Mouse (Mus musculus) liver, embryonic 11.5 days (tissue): ENCODE measurements around the gene Ttc1. TPM values are rescaled to one million over a fixed set of nuclear protein-coding genes. Genes with fewer than 3 reads are reported as not detected.

Source experiments
- ATAC-seq: fragments of 200-750 bp; cut with Nextera tagmentation; replicated peaks from 2 replicates; pipeline ENCODE4 v1.8.0; 2017; ENCODE audit warnings: moderate number of reproducible peaks, mild to moderate bottlenecking, moderate TSS enrichment, moderate library complexity; ENCODE audit not compliant: low FRiP score
- DNase-seq: peaks from one replicate; pipeline ENCODE4 v3.0.0-alpha.2; 2017; ENCODE audit warnings: low spot score
- H3K27ac ChIP-seq: fragments of 300-500 bp; sonication (generic); 2 replicates; pipeline ENCODE4 v1.5.1; 2014; ENCODE audit warnings: mild to moderate bottlenecking, low read depth, low read length, control low read depth
- H3K27me3 ChIP-seq: fragments of 300-500 bp; sonication (generic); replicated peaks from 2 replicates; pipeline ENCODE4 v1.6.1; 2014; ENCODE audit warnings: low read length, mixed read lengths; ENCODE audit not compliant: control insufficient read depth, insufficient read depth
- H3K36me3 ChIP-seq: fragments of 300-500 bp; sonication (generic); 2 replicates; pipeline ENCODE4 v1.6.1; 2014; ENCODE audit warnings: mild to moderate bottlenecking, low read length, moderate library complexity, mixed read lengths; ENCODE audit not compliant: control insufficient read depth, insufficient read depth
- H3K4me1 ChIP-seq: fragments of 300-500 bp; sonication (generic); replicated peaks from 2 replicates; pipeline ENCODE4 v1.6.1; 2014; ENCODE audit warnings: low read length, mixed read lengths; ENCODE audit not compliant: control insufficient read depth, insufficient read depth
- H3K4me2 ChIP-seq: fragments of 300-500 bp; sonication (generic); 2 replicates; pipeline ENCODE4 v1.6.1; 2014; ENCODE audit warnings: mild to moderate bottlenecking, control low read depth, moderate library complexity
- H3K4me3 ChIP-seq: fragments of 300-500 bp; sonication (generic); 2 replicates; pipeline ENCODE4 v1.5.1; 2014; ENCODE audit warnings: low read depth, low read length, control low read depth
- H3K9ac ChIP-seq: fragments of 300-500 bp; sonication (generic); 2 replicates; pipeline ENCODE4 v1.6.1; 2014; ENCODE audit warnings: low read depth, low read length, control low read depth
- H3K9me3 ChIP-seq: fragments of 300-500 bp; sonication (generic); 2 replicates; pipeline ENCODE4 v1.6.1; 2016; ENCODE audit warnings: low read length, inconsistent platforms, mixed read lengths; ENCODE audit not compliant: control insufficient read depth
- WGBS: fragments of 180-500 bp; shearing (Covaris S2); extraction: QIAGEN DNeasy Blood & Tissue Kit; methylation state at CpG from one replicate; pipeline ENCODE4 v1.1.7; 2014; 5-methylcytosine and 5-hydroxymethylcytosine counted together
- polyA plus RNA-seq: library from polyadenylated mRNA; unstranded; fragments of >200 nt; fragmentation: Nextera tagmentation; extraction: Ambion mirVana; gene quantifications from 2 replicates; pipeline ENCODE4 v1.2.1, GENCODE M21; 2014

The Ttc1 gene
- polyA plus RNA-seq, 1 experiment from 2014 or later: 75.4 TPM

- Histone ChIP-seq H3K4me1 (peaks cover 3% of the 10 kb centered on the region; the same call in 1 of the 2 replicates), H3K27ac (no peak overlapping the region), H3K4me3 (no peak overlapping the region), H3K4me2 (no peak overlapping the region), H3K36me3 (peaks cover 25% of the 10 kb centered on the region), H3K9ac (no peak overlapping the region), H3K9me3 (no peaks in the 10 kb centered on the region), H3K27me3 (no peaks in the 10 kb centered on the region)
- WGBS: 100% methylated on average over 1 of the region's 1 CpGs
- DNase-seq (no peak), ATAC-seq (no peak)
These were observed 59.0 kb downstream of the Ttc1 start for GRCm38 (mm10) chr11:43688850-43689249.

GRCm38 (mm10) chr11:43682415-43683217 lies 65.2 kb downstream of the Ttc1 start:
- DNase-seq (peak; percentile 71), ATAC-seq (peak; percentile 22)
- H3K27ac ChIP-seq: peak overlapping the region; percentile 88
- H3K27me3 ChIP-seq: no peaks in the 10 kb centered on the region
- peak overlapping the region; percentile 96 for H3K9ac ChIP-seq
- 0 out of 2 replicates have a peak, but pooled peaks cover 5% of the 10 kb centered on the region for H3K36me3 ChIP-seq
- 1% methylated on average over 53 of the region's 72 CpGs for WGBS
- H3K4me2 ChIP-seq: peak overlapping the region; percentile 78
- H3K4me3 ChIP-seq: peak overlapping the region; percentile 82
- H3K9me3 ChIP-seq: no peaks in the 10 kb centered on the region
- peaks cover 11% of the 10 kb centered on the region for H3K4me1 ChIP-seq

GRCm38 (mm10) chr11:43681472-43682414 lies 66.1 kb downstream of the Ttc1 start, which contains the start of gene Pwwp2a:
TSS of gene Pwwp2a (plus strand) at chr11:43681998.
- H3K4me2 ChIP-seq: peak within 1 kb of the TSS; percentile 80
- H3K36me3 ChIP-seq: 0 out of 2 replicates have a peak, but pooled peaks cover 5% of the 10 kb centered on the region
- H3K4me3 ChIP-seq: peak within 1 kb of the TSS; percentile 82
- DNase-seq (peak; percentile 96), ATAC-seq (peak; percentile 98)
- H3K9me3 ChIP-seq: no peaks in the 10 kb centered on the region
- peak within 1 kb of the TSS; percentile 96 for H3K9ac ChIP-seq
- H3K27ac ChIP-seq: peak within 1 kb of the TSS; percentile 88
- WGBS: under 1% methylated on average over 43 of the region's 87 CpGs
- peaks cover 11% of the 10 kb centered on the region for H3K4me1 ChIP-seq
- no peaks in the 10 kb centered on the region for H3K27me3 ChIP-seq

Other genes with a start within 250 kb of the Ttc1 start
- gene Ccnjl, start 219.2 kb downstream of the Ttc1 start, polyA plus RNA-seq: 11.8 and 12.7 TPM in 2 replicates
- gene 4933415A04Rik, start 161.0 kb downstream of the Ttc1 start, polyA plus RNA-seq: 2.1 and 2.7 TPM in 2 replicates
- gene Fabp6, start 146.5 kb downstream of the Ttc1 start, polyA plus RNA-seq: not detected in 2 replicates
- gene Pwwp2a, start 66.0 kb downstream of the Ttc1 start, polyA plus RNA-seq: 26.1 and 30.3 TPM in 2 replicates
- gene Adra1b, start 153.2 kb upstream of the Ttc1 start, polyA plus RNA-seq: 0.55 and 1.0 TPM in 2 replicates